Mouse (Mus musculus) heart, embryonic 15.5 days (tissue): Measurements from ENCODE around the gene Serbp1. TPM values are rescaled to one million over a fixed set of nuclear protein-coding genes. Genes with fewer than 3 reads are reported as not detected.

ENCODE experiments used
- ATAC-seq: fragments of 200-750 bp; cut with Nextera tagmentation; replicated peaks from 2 replicates; pipeline ENCODE4 v1.8.0; 2017; ENCODE audit warnings: low read depth, moderate TSS enrichment; ENCODE audit not compliant: insufficient number of reproducible peaks, insufficient read depth, low FRiP score
- H3K27ac ChIP-seq: fragments of 300-500 bp; sonication (generic); 2 replicates; pipeline ENCODE4 v1.5.1; 2015; ENCODE audit warnings: mild to moderate bottlenecking, inconsistent platforms
- H3K27me3 ChIP-seq: fragments of 300-500 bp; sonication (generic); 2 replicates; pipeline ENCODE4 v1.6.1; 2015; ENCODE audit warnings: inconsistent platforms
- H3K36me3 ChIP-seq: fragments of 300-500 bp; sonication (generic); 2 replicates; pipeline ENCODE4 v1.6.1; 2015; ENCODE audit warnings: mild to moderate bottlenecking, inconsistent platforms
- H3K4me1 ChIP-seq: fragments of 300-500 bp; sonication (generic); replicated peaks from 2 replicates; pipeline ENCODE4 v1.6.1; 2015; ENCODE audit warnings: inconsistent platforms
- H3K4me2 ChIP-seq: fragments of 300-500 bp; sonication (generic); 2 replicates; pipeline ENCODE4 v1.6.1; 2015; ENCODE audit warnings: inconsistent platforms, mild to moderate bottlenecking, moderate library complexity
- H3K4me3 ChIP-seq: fragments of 300-500 bp; sonication (generic); 2 replicates; pipeline ENCODE4 v1.5.1; 2015; ENCODE audit warnings: mild to moderate bottlenecking, inconsistent platforms
- H3K9ac ChIP-seq: fragments of 300-500 bp; sonication (generic); 2 replicates; pipeline ENCODE4 v1.6.1; 2015; ENCODE audit warnings: mild to moderate bottlenecking, inconsistent platforms
- H3K9me3 ChIP-seq: fragments of 300-500 bp; sonication (generic); replicated peaks from 2 replicates; pipeline ENCODE4 v1.6.1; 2016; ENCODE audit warnings: inconsistent platforms
- WGBS: fragments of 180-500 bp; shearing (Covaris S2); methylation state at CpG from one replicate; pipeline ENCODE4 v1.1.7; 2015; ENCODE audit warnings: mixed read lengths; 5-methylcytosine and 5-hydroxymethylcytosine counted together
- polyA plus RNA-seq: library from polyadenylated mRNA; unstranded; fragments of >200 nt; fragmentation: Nextera tagmentation; extraction: Ambion mirVana; gene quantifications from 2 replicates; pipeline ENCODE4 v1.2.1, GENCODE M21; 2015

Gene Serbp1
- 292 and 296 TPM in 2 replicates for polyA plus RNA-seq

DNA sequence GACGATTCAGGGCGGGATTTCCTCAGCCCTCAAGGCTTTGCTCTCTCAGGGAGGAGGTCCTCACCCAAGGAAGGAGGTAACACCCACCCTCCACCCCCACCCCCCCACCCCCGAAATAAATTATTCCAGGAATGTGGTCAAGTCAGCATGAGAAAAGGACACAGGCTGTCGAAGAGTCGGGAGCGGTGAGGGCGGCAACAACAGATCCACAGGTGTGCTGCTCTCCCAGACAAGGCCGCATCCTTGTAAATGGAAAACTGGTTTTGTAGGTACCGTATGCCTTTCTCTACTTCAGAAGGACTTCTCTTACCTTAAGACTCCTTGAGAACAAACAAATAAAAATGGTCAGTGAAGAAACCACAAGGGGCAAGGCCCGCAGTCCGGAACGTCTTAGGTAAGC, at the start of gene Serbp1:
Serbp1 (plus strand) TSS at position 200 of the 400 bp plus-strand sequence.
- Histone ChIP-seq H3K9ac (no peak within 1 kb of the TSS), H3K4me1 (no peaks in the 10 kb centered on the region), H3K27me3 (no peaks in the 10 kb centered on the region), H3K4me3 (no peak within 1 kb of the TSS), H3K4me2 (no peak within 1 kb of the TSS), H3K9me3 (no peaks in the 10 kb centered on the region), H3K27ac (no peak within 1 kb of the TSS), H3K36me3 (no peaks in the 10 kb centered on the region)
- no peak for ATAC-seq
- WGBS = 37% methylated on average over 12 of the region's 12 CpGs

DNA sequence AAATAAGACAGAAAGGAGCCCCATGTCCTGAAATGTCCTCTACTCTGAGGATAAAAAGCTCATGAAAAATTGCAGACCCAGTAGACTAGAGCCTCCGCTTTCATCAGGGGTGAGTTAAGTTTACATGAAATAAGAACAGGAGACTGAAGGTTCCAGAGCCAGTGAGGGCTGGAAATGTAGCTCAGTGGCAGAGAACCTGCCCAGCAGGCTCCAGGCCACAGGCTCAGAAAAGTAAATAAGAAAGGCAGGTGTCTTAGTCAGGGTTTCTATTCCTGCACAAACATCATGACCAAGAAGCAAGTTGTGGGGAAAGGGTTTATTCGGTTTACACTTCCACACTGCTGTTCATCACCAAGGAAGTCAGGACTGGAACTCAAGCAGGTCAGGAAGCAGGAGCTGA, 44.4 kb upstream of the Serbp1 start:
- Histone ChIP-seq H3K4me2 (no peak overlapping the region), H3K9me3 (no peaks in the 10 kb centered on the region), H3K36me3 (no peaks in the 10 kb centered on the region), H3K27me3 (no peaks in the 10 kb centered on the region), H3K9ac (no peak overlapping the region), H3K4me3 (no peak overlapping the region), H3K4me1 (0 out of 2 replicates have a peak, but pooled peaks cover 4% of the 10 kb centered on the region), H3K27ac (no peak overlapping the region)
- 81% methylated on average over 2 of the region's 2 CpGs for WGBS
- ATAC-seq = no peak

DNA sequence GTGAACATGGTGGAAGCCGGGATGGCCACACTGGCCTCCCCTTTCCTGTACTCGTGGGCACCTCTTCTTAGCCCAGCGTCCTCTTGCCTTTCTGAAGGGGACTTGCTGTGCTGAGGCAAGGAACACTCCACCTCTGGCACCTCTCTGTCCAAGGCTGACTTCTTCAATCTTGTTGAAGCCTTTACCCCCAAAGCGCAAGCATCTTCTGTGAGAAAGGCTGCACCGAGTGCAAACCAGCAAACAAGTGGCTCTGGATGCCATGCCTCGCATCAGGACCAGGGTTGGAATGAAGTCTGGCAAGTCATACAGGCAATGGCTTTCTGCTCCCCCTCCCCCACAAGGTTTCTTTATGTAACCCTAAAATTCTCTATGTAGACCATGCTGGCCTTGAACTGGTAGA, 43.4 kb upstream of the Serbp1 start:
- Histone ChIP-seq H3K4me3 (no peak overlapping the region), H3K9me3 (no peaks in the 10 kb centered on the region), H3K36me3 (no peaks in the 10 kb centered on the region), H3K4me1 (0 out of 2 replicates have a peak, but pooled peaks cover 4% of the 10 kb centered on the region), H3K4me2 (no peak overlapping the region), H3K27ac (no peak overlapping the region), H3K27me3 (no peaks in the 10 kb centered on the region), H3K9ac (no peak overlapping the region)
- no peak for ATAC-seq
- 77% methylated on average over 6 of the region's 6 CpGs for WGBS

DNA sequence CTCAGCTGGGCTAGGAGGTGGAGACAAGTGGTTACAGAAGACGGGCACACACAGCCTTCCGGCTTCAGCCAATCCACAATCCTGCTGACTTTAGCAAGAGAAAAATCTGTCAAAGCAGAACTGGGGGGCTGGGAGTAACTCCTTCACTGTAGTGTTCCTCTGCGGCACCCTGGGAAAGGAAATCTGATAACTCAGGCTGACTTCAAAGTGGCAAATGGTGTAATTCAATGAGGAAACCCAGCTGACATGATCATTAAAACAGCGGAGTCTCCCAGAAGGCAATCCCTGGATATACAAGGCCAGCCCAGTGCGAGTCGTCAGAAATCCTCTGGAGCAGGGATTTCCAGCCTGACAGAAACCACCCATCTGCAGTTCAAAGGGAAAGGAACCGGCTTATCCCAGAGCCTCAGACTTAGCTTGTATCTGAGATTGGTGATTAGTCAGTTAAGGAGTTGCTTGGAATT, 42.8 kb upstream of the Serbp1 start:
- Histone ChIP-seq H3K4me1 (0 out of 2 replicates have a peak, but pooled peaks cover 4% of the 10 kb centered on the region), H3K36me3 (no peaks in the 10 kb centered on the region), H3K27ac (no peak overlapping the region), H3K9ac (no peak overlapping the region), H3K4me3 (no peak overlapping the region), H3K9me3 (no peaks in the 10 kb centered on the region), H3K27me3 (no peaks in the 10 kb centered on the region), H3K4me2 (no peak overlapping the region; the same call in 1 of the 2 replicates)
- WGBS = 12% methylated on average over 7 of the region's 7 CpGs
- ATAC-seq = no peak; the same call in 1 of the 2 replicates

DNA sequence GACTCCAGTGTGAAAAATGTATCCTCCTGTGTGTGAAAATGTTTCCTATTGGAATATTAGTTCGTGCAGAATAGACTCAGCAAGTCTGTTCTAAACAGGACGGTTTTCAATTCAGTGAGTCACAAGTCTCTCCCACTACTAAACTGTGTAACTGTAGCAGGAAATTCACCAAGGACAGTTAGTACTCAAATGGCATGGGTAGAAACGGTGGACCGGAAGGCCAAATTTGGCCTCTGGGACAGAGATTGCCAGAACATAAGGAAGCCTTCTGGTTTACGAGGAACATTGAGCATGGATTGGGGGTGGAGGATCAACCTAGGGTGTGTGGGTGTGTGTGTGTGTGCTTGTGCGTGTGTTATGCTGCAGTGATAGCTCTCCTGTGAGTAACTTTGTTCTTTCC, 41.2 kb upstream of the Serbp1 start:
- Histone ChIP-seq H3K9me3 (no peaks in the 10 kb centered on the region), H3K4me1 (0 out of 2 replicates have a peak, but pooled peaks cover 4% of the 10 kb centered on the region), H3K36me3 (no peaks in the 10 kb centered on the region), H3K4me3 (no peak overlapping the region), H3K4me2 (no peak overlapping the region), H3K9ac (no peak overlapping the region), H3K27me3 (no peaks in the 10 kb centered on the region), H3K27ac (no peak overlapping the region)
- no peak for ATAC-seq
- 84% methylated on average over 6 of the region's 6 CpGs for WGBS

DNA sequence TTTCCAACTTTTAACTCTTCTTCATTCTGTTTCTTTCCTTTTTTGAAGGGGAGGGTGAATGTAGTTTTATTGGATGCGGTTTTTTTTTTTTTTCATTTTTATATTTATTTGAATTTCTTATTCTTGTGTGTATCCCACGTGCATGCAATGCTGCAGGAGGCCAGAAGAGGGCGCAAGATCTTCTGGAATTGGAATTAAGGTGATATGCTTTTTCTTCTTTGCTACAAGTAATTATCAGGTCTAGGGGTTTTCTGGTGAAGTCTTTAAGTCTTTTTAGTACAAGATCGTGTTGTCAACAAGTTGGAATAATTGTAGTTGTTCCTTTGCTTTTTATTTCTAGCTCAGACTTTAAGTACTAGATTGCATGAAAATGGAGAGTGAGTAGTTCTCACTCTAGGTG, 39.9 kb upstream of the Serbp1 start:
- Histone ChIP-seq H3K4me1 (0 out of 2 replicates have a peak, but pooled peaks cover 4% of the 10 kb centered on the region), H3K27me3 (no peaks in the 10 kb centered on the region), H3K9ac (no peak overlapping the region), H3K36me3 (no peaks in the 10 kb centered on the region), H3K4me2 (no peak overlapping the region), H3K4me3 (no peak overlapping the region), H3K27ac (no peak overlapping the region), H3K9me3 (no peaks in the 10 kb centered on the region)
- WGBS = 18% methylated on average over 4 of the region's 4 CpGs
- no peak for ATAC-seq

DNA sequence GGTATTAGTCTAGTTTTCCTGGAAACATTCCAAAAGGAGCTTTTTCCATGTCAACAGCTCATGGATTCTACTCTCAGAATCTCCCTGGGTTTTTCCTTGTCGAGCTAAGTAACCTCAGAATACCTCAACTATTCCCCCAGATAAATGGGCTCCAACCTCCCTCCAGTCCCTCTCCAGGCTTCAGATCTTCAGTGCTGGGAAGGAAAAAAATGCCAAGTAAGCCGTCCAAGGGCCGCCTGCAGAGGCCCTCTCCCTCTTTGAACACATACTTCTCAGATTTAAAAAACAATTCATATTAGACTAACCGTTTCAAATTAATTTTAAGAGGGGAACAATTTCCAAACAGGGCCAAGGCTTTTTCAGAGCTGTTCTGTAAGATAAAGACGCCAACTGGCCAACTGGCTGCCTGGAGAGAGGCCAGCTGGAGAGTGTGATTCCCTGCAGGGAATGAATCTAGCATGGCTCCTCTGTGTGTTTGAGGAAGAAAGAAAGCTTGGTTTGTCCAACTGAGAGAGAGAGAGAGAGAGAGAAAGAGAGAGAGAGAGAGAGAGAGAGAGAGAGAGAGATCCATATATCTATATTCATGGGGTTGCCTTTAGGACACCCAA, 37.2 kb upstream of the Serbp1 start:
- 38% methylated on average over 5 of the region's 5 CpGs for WGBS
- H3K27ac ChIP-seq = no peak overlapping the region
- no peaks in the 10 kb centered on the region for H3K36me3 ChIP-seq
- no peak overlapping the region for H3K9ac ChIP-seq
- no peak for ATAC-seq
- no peak overlapping the region for H3K4me2 ChIP-seq
- H3K4me3 ChIP-seq = no peak overlapping the region
- no peaks in the 10 kb centered on the region for H3K9me3 ChIP-seq
- no peaks in the 10 kb centered on the region for H3K27me3 ChIP-seq
- H3K4me1 ChIP-seq = no peaks in the 10 kb centered on the region

DNA sequence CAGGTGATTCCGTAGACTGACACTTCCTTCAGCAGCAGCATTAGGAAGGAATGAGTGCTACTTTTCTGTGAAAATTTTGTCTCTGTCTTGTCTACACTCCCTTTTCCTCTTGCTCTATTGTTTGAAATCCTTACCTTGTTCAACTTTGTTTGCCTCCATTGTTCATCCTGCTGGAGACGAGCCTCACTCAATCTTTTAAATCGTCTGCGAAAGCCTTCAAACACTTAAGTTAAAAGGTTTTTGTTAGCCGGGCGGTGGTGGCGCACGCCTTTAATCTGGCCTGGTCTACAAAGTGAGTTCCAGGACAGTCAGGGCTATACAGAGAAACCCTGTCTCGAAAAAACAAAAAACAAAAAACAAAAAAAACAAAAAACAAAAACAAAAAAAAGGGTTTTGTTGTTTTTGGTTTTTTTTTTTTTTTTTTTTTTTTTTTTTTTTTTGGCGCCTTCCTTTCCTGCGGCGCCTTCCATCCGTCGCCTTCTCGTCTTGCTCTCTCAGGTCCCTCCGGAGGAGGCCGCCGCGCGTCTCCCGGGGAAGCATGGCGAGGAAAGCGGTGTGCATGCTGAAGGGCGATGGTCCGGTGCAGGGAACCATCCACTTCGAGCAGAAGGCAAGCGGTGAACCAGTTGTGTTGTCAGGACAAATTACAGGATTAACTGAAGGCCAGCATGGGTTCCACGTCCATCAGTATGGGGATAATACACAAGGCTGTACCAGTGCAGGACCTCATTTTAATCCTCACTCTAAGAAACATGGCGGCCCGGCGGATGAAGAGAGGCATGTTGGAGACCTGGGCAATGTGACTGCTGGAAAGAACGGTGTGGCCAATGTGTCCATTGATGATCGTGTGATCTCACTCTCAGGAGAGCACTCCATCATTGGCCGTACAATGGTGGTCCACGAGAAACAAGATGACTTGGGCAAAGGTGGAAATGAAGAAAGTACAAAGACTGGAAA, 32.6 kb upstream of the Serbp1 start:
- Histone ChIP-seq H3K27ac (no peak overlapping the region), H3K4me3 (no peak overlapping the region)
- WGBS = 67% methylated on average over 35 of the region's 35 CpGs

DNA sequence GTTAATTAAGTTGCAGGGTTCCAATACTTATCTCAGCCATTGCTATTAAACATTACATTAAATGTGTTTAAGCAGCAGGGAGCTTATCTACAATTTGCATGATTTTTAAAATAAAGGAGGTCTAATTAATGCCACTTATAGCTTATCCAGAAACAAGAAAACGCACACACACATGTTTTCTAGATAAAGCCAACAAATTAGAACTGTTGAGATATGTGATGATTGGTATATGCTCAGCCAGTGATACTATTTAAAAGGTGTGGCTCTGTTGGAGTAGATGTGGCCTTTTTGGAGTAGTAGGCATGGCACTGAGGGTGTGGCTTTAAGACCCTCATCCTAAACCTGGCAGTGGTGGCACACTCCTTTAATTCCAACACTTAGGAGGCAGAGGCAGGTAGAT, 25.6 kb upstream of the Serbp1 start:
- H3K4me2 ChIP-seq = no peak overlapping the region
- H3K9me3 ChIP-seq = no peaks in the 10 kb centered on the region
- H3K27ac ChIP-seq = no peak overlapping the region
- no peak for ATAC-seq
- 71% methylated on average over 1 of the region's 1 CpGs for WGBS
- H3K36me3 ChIP-seq = no peaks in the 10 kb centered on the region
- H3K4me3 ChIP-seq = no peak overlapping the region
- no peaks in the 10 kb centered on the region for H3K4me1 ChIP-seq
- no peaks in the 10 kb centered on the region for H3K27me3 ChIP-seq
- H3K9ac ChIP-seq = no peak overlapping the region

More for the DNA sequence above, 32.6 kb upstream of the Serbp1 start:
- no peak overlapping the region for H3K9ac ChIP-seq
- H3K9me3 ChIP-seq = no peaks in the 10 kb centered on the region
- no peak; the same call in 1 of the 2 replicates for ATAC-seq
- no peaks in the 10 kb centered on the region for H3K36me3 ChIP-seq
- H3K4me2 ChIP-seq = no peak overlapping the region
- H3K27me3 ChIP-seq = no peaks in the 10 kb centered on the region
- no peaks in the 10 kb centered on the region for H3K4me1 ChIP-seq

DNA sequence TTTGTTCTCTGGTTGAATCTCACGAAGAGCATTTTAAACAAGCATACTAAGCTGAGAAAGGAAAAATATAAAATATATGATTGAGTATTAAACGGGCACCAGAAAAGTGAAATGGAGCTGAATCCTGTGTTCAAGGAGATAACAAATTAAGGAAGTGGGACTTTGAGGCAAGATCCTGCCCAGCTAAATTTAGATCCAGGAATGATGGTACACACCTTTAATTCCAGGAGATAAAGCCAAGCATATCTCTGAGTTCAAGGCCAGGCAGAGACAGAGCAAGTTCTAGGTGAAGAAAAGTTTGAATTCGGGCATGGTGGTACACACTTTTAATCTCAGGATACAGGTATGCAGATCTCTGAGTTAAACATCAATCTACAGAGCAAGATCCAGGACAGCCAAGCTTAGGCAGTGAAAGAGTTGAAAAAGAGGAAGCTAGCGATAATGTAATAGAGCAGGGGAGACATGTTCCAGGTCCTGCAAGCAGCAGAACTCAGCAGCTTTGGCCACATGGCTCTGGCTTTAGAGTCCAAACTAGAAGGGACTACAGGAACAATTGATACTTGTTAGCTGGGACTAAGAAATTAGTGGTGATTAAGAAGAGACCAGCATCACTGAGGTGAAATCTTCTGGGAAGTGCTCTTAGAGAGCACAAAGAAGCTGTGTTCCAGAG, 24.4 kb upstream of the Serbp1 start:
- 81% methylated on average over 4 of the region's 4 CpGs for WGBS
- Histone ChIP-seq H3K4me1 (no peaks in the 10 kb centered on the region), H3K27ac (no peak overlapping the region), H3K36me3 (no peaks in the 10 kb centered on the region), H3K4me3 (no peak overlapping the region), H3K9me3 (no peaks in the 10 kb centered on the region), H3K9ac (no peak overlapping the region), H3K27me3 (no peaks in the 10 kb centered on the region), H3K4me2 (no peak overlapping the region)
- ATAC-seq = no peak

DNA sequence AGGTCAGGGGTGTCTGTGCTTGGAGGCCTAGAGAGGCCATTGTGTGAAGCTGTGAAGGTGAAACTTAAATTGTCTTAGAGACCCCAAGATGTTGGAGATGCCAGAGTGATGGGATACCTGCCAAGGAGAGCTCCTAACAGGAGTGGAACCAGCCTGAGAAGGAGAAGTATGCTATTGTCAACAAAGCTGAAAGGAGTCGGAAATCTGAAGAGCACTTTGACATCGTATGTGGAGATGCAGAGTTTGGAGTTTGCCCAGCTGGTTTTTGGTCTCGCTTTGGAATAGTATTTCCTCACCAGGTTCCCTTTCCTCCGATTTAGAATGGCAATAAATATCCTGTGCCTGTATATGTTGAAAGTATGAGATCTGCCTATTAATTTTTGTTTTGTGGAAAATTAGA, 20.6 kb upstream of the Serbp1 start:
- no peak for ATAC-seq
- WGBS = 75% methylated on average over 4 of the region's 4 CpGs
- Histone ChIP-seq H3K27ac (no peak overlapping the region), H3K36me3 (no peaks in the 10 kb centered on the region), H3K4me3 (no peak overlapping the region), H3K4me1 (no peaks in the 10 kb centered on the region), H3K27me3 (no peaks in the 10 kb centered on the region), H3K9me3 (no peaks in the 10 kb centered on the region), H3K9ac (no peak overlapping the region), H3K4me2 (no peak overlapping the region)
